Mouse (Mus musculus) brain, embryonic 14.5 days (tissue): ENCODE data around the gene Tamm41.

Experiments
- CTCF ChIP-seq: fragments of 200-500 bp; IDR thresholded peaks from 2 replicates; pipeline ENCODE4 v1.5.1; 2012; ENCODE audit warnings: inconsistent platforms, mild to moderate bottlenecking, moderate library complexity, borderline replicate concordance; ENCODE audit not compliant: insufficient read depth, insufficient read length; ENCODE audit errors: extremely low read depth
- POLR2A ChIP-seq: fragments of 200-500 bp; IDR thresholded peaks from 2 replicates; pipeline ENCODE4 v1.6.1; 2012; ENCODE audit warnings: mild to moderate bottlenecking, inconsistent platforms, borderline replicate concordance; ENCODE audit not compliant: poor library complexity, insufficient read depth, insufficient read length, severe bottlenecking; ENCODE audit errors: extremely low read depth

DNA sequence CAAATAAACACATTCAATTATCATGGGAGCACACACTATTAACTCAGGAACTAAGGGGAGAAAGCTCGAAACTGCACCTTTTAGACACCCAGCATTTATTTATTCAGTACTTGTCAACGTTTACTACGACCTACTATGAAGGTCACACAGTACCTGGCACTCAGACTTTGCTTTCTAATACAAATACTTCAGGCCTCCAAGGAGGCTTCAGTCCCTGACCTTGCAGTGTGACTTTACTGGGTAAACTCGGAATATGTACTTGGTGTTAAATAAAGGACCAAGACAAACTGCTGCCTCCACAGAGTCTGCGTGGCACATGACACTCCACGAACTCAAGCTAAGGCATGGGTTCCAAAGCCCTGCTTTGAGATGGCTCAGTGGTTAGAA, 78.7 kb downstream of the Tamm41 start:
- TF ChIP-seq CTCF, result no peak
- no peak for TF ChIP-seq POLR2A
